Mouse (Mus musculus) adrenal gland, adult 2 months (tissue): ENCODE measurements around the gene Cpt1b. TPM values are rescaled to one million over a fixed set of nuclear protein-coding genes. Genes with fewer than 3 reads are reported as not detected.
A peak's percentile ranks its signal among the peaks of the same experiment; 100 is the strongest.
"Not testable (repeated sequence)": the region's sequence is repeated elsewhere in the genome, so short reads cannot be mapped to it uniquely, and the experiment has no call there.

ENCODE experiments used
- DNase-seq: peaks from one replicate; pipeline ENCODE4 v3.0.0; 2021
- polyA plus RNA-seq: library from polyadenylated mRNA; depleted of rRNA; stranded (reverse); fragments of >200 nt; gene quantifications from 2 replicates; pipeline ENCODE4 v1.2.3, GENCODE M21; 2012
- total RNA-seq, 2 experiments: library from RNA; stranded (reverse); gene quantifications; 2 replicates each; pipeline ENCODE4 v1.2.3; 2021

The Cpt1b gene
- total and polyA plus RNA-seq, 3 experiments: 120 to 200 (median 139) TPM

DNA sequence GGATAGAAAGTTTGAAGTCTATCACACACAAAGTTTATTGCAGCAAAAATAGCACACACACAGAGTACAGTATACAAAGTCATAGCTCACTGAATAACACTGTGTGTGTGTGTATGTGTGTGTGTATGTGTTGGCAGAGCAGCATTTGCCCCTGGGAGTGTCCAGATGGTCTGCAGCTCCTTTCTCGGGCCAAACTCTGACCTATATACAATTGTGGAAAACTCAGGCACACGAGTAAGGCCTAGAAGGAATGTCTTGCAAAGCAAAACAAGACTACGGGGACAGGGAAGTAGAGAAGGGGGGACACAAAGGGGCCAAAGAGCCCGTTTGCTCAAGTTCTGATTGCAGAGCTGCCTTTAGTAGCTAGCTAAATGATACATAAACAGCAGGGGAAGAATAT is 7.3 kb upstream of the Cpt1b start:
- no peak for DNase-seq

- no peak for DNase-seq
Observed at GRCm38 (mm10) chr15:89431806-89432205, 6.1 kb upstream of the Cpt1b start.

DNA sequence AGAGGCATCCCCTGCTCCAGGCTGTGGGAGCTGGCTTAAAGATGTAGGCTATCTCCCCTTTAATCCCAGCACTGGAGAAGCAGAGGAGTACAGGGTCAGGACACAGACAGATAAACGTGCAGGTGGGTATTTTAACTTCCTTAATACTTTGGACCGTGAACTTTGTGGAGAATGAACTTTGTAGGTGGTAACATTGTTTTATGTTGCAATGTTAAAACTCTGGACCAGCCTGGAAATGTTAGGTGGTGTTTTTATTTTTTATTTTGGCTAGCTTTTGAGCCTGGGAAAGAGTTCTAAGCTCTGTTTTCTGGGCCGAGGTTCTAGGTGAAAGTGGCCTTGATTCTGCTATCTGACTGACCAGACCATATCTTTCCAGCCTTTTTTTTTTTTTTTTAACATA is 5.6 kb upstream of the Cpt1b start:
- no peak for DNase-seq

DNA sequence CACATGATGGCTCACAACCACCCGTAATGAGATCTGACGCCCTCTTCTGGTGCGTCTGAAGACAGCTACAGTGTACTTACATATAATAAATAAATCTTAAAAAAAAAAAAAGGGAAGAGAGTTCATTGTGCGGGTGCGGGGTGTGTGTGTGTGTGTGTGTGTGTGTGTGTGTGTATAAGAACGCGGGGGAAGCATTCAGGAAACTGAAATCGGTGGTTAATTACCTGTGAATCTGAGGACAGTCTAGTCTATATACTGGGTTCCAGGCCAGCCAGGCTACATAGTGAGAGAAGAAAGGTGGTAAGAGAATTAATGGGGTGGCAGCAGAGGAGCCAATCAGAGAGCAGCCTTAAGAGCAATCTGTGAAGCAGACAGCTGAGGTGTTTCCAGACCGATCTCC is 5.1 kb upstream of the Cpt1b start:
- not testable (repeated sequence) for DNase-seq

- no peak for DNase-seq
Observed at GRCm38 (mm10) chr15:89430341-89430740, 4.7 kb upstream of the Cpt1b start.

GRCm38 (mm10) chr15:89429352-89430221 is 3.9 kb upstream of the Cpt1b start, which contains the start of the genes C730034F03Rik, Gm44502 and Chkb:
Gene C730034F03Rik, plus strand, starts transcription at chr15:89429589.
Gene Gm44502, minus strand, starts transcription at chr15:89429696.
Gene Chkb, minus strand, starts transcription at chr15:89429908.
- DNase-seq: peak; percentile 95

DNA sequence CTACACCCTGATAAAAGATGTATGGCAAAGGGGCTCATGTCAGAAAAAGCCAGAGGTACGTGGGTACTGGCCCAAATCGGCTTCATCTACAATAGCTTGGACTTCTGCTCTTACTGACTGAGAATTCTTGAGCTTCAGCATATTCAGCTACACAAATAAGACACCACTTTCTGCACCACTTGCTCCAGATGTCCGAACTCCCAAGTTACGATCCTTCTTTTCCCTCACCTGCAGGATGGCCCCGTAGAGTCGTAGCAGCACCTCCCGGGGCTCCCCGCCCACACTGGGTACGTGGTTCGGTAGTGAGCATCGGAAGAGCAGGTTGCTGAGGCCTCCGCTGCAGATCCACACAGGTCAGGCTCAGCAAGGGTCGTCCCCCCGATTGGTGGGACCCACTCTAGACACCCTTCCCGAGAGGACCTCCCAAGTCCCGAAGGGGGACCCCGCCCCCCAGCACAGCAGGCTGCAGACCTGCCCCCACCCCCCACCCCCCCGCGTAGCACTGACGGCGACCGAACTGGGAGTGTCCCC is 3.2 kb upstream of the Cpt1b start:
- no peak for DNase-seq

GRCm38 (mm10) chr15:89428136-89428790 is 2.6 kb upstream of the Cpt1b start:
- no peak for DNase-seq

- DNase-seq: no peak
Observed at GRCm38 (mm10) chr15:89426716-89427115, 1.1 kb upstream of the Cpt1b start.

GRCm38 (mm10) chr15:89424621-89425020 is 1.0 kb downstream of the Cpt1b start:
- no peak for DNase-seq

DNA sequence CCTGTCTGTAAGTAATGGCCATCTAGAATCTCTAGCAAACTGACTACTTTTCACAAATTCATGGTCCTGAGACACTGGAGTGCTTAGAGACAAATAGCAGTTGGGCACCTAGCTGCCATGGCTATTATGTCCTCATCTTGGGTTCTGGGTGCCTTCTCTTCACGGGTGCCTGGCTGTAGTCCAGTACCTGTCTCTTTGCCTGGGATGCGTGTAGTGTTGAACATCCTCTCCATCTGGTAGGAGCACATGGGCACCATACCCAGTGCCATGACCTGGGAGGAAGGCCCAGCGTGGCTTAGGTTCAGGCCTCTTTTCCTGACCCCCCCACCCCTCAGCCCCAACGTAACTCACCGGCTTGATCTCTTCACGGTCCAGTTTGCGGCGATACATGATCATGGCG is 3.7 kb downstream of the Cpt1b start:
- DNase-seq: no peak

DNA sequence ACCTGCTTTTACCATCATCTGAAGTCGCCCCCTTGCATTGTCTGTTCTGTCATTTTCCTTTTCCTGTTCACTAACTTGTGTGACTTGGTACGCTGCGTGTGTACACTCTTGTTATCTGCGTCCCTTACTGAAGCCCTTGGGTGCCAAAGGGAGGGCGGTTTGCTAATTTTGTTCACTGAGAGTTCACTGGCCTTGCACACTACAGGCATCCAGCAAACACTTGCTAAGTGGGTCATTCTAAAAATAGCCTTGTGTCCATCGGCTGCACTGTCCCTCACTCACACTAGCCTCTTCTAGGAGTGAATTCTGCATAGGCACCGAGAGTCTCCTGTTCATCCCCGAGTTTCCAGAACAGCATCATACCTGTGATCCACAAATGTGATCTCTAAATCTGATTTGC is 10.4 kb downstream of the Cpt1b start:
- no peak for DNase-seq

- DNase-seq: no peak
Observed at GRCm38 (mm10) chr15:89410118-89410517, 15.5 kb downstream of the Cpt1b start, which contains the start of gene Syce3. Gene Syce3, minus strand, starts transcription at chr15:89410503.

- DNase-seq: no peak
Observed at GRCm38 (mm10) chr15:89406691-89407090, 19.0 kb downstream of the Cpt1b start.

GRCm38 (mm10) chr15:89404831-89405623 is 20.6 kb downstream of the Cpt1b start:
- DNase-seq: no peak

GRCm38 (mm10) chr15:89402471-89402870 is 23.2 kb downstream of the Cpt1b start:
- DNase-seq: no peak

DNA sequence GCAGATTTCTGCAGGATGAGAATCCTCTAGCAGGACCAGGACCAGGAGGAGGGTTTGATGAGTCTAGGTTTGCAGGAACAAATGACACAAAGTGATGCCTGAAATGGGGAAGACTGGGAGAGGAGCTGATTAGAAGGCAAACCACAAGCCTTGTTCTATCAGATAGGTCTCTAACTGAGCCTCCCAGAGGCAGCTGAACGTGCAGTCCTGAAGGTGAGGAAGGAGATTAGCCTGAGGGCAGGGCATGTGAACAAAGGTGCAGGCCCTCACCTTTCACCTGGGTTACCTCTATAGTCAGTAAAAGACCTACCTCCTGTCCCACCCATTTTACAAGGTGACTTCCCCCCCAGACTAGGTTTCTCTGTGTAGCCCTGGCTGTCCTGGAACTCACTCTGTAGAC is 25.9 kb downstream of the Cpt1b start:
- no peak for DNase-seq

DNA sequence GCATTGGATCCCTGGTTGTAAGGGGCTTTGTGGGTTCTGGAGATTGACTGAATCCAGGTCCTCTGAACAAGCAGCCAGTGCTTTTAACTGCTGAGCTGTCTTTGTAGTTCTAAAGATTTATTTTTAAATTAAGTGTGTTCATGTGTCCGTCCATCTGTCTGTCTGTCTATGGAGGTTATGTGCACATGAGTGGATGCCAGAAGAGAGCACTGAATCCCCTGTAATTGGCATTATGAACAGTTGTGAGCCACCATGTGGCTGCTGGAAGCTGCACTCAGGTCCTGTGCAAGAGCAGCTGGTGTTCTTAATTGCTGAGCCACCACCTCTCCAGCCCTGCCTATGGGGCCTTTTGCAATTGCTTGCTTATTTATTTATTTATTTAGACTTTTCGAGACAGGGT is 27.5 kb downstream of the Cpt1b start:
- no peak for DNase-seq

- DNase-seq: no peak
Observed at GRCm38 (mm10) chr15:89396883-89397282, 28.8 kb downstream of the Cpt1b start.

DNA sequence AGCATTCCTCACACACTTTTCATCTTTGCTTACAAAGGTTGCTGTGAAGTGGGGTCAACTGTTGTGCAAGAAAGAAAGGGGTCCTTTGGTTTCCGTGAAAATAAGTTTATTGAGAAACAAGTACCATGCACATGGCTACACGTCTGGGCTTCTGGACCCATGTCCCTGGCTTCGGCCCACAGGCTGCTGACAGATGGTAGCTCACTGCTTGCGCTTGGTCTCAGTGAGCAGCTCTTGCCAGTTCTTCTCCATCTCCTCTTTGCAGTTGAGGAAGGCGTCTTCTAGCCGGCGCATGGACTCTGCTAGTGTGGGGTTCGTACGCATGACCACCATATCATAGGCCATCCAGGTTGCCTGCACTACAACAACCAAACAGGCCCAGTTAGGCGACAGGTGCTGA is 35.6 kb downstream of the Cpt1b start:
- DNase-seq: no peak

GRCm38 (mm10) chr15:89387127-89387526 is 38.5 kb downstream of the Cpt1b start:
- DNase-seq: no peak

DNA sequence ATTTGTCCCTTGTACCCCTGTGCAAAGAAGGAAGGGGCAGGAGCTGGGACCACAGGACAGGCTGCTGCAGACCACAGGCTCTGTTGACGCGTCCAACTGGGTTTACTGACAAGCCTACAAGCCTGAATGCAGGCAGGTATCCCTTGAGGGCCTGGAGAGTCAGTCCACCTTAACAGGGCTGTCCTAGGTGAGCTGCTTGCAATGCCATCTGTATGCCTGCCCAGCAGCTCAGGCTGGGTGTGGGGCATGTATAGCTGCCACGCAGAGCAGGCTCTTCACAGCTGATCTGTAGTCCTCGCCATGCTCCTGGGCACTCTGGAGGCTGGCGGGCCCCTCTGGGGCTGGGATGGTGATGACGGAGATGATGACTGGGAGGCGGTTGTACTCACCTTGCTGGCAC is 41.0 kb downstream of the Cpt1b start, which contains the start of gene Klhdc7b:
Klhdc7b (plus strand) TSS at position 301 of the 400 bp plus-strand sequence.
- DNase-seq: no peak
